Comparison of ENCODE assay signal across 22 mouse cellular contexts in the genomic region with DNA sequence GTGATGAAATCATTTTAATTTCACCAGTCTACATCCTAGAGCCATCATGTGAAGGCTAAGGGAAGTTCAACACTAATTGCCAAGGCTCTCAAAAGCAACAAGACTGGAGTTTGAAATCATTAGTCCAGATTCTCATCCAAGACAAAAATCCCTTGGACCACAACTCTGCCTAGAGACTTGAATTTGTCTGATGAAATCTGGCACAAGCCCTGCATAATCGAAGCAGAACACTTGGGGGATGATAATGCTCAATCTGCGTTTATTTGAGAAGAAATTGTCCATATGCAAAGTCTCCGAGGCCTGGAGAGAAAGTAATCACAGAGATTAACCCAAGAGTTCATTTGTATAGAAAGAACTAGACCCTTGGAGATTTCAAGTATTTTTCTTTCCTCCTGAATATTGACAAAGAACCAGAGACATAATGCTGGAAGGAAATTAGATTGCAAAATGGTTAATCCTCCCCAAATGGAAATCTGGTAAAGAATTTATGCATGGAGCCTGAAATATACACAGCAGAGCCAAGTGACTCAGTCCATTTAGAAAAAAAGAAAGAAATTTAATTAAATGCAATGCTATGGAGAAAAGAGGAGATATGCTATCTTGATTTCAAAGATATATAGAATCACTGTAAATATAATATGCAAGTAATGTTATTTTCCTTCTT.
DNase-seq lines count a peak whose midpoint lies in the region; ATAC-seq lines count a peak whose summit lies in the region.
"Had no signal": no experiment of that assay in that cellular context is flagged by ENCODE, and none has a peak within 500 bp of the region (broad histone marks: within the 10 kb centered on the region; RNA-seq: fewer than 3 reads in every experiment).

No protein-coding gene starts in this region.

- H3K4me3 ChIP-seq in embryonic facial prominence, embryonic 14.5 days (ENCODE audit: low read depth, low read length) = no peak overlapping the region
- H3K4me3 ChIP-seq in embryonic facial prominence, embryonic 10.5 days = no peak overlapping the region
- H3K4me3 ChIP-seq in forebrain, embryonic 16.5 days (replicated peaks; ENCODE audit: low read length) = no peak overlapping the region
- H3K4me3 ChIP-seq: heart, adult 2 months; hindbrain, embryonic 15.5 days; lung, embryonic 15.5 days had no signal

- 48% methylated on average over 3 of the region's 3 CpGs for WGBS in embryonic facial prominence, embryonic 14.5 days
- WGBS in embryonic facial prominence, embryonic 10.5 days = 77% methylated on average over 3 of the region's 3 CpGs
- 14% methylated on average over 3 of the region's 3 CpGs for WGBS in forebrain, embryonic 16.5 days

- H3K9me3 ChIP-seq in embryonic facial prominence, embryonic 14.5 days (ENCODE audit: control insufficient read depth, low read length) = no peaks in the 10 kb centered on the region
- H3K9me3 ChIP-seq in embryonic facial prominence, embryonic 10.5 days = no peaks in the 10 kb centered on the region
- H3K9me3 ChIP-seq in forebrain, embryonic 16.5 days (ENCODE audit: control insufficient read depth, low read length) = no peaks in the 10 kb centered on the region
- H3K9me3 ChIP-seq: hindbrain, embryonic 15.5 days; lung, embryonic 15.5 days had no signal

- no peaks in the 10 kb centered on the region for H3K27me3 ChIP-seq in embryonic facial prominence, embryonic 14.5 days (replicated peaks; ENCODE audit: control insufficient read depth, insufficient read depth, low read length)
- H3K27me3 ChIP-seq in embryonic facial prominence, embryonic 10.5 days (replicated peaks; ENCODE audit: low read depth, poor library complexity, severe bottlenecking) = no peaks in the 10 kb centered on the region
- H3K27me3 ChIP-seq in forebrain, embryonic 16.5 days (replicated peaks; ENCODE audit: control insufficient read depth, insufficient read depth, low read length) = no peaks in the 10 kb centered on the region
- H3K27me3 ChIP-seq: hindbrain, embryonic 15.5 days; lung, embryonic 15.5 days; Patski had no signal

- H3K4me1 ChIP-seq in embryonic facial prominence, embryonic 14.5 days (ENCODE audit: control insufficient read depth, insufficient read depth, low read length) = no peaks in the 10 kb centered on the region
- H3K4me1 ChIP-seq in embryonic facial prominence, embryonic 10.5 days = no peaks in the 10 kb centered on the region
- peaks cover 3% of the 10 kb centered on the region for H3K4me1 ChIP-seq in forebrain, embryonic 16.5 days (replicated peaks; ENCODE audit: control insufficient read depth, insufficient read depth, low read length)
- H3K4me1 ChIP-seq: hindbrain, embryonic 15.5 days; lung, embryonic 15.5 days had no signal

- H3K27ac ChIP-seq in embryonic facial prominence, embryonic 14.5 days (replicated peaks; ENCODE audit: low read depth, low read length) = no peak overlapping the region
- no peak overlapping the region for H3K27ac ChIP-seq in embryonic facial prominence, embryonic 10.5 days (replicated peaks)
- peak overlapping the region; percentile 33 for H3K27ac ChIP-seq in forebrain, embryonic 16.5 days (ENCODE audit: low read length)
- H3K27ac ChIP-seq: heart, adult 2 months; hindbrain, embryonic 15.5 days; liver, embryonic 14.5 days; lung, embryonic 15.5 days; macrophage had no signal

- H3K9ac ChIP-seq in embryonic facial prominence, embryonic 14.5 days (ENCODE audit: low read depth, low read length) = no peak overlapping the region
- H3K9ac ChIP-seq in forebrain, embryonic 16.5 days (replicated peaks; ENCODE audit: low read depth, low read length) = no peak overlapping the region
- H3K9ac ChIP-seq: hindbrain, embryonic 15.5 days; liver, embryonic 14.5 days; lung, embryonic 15.5 days had no signal

- peak; percentile 90 for DNase-seq in embryonic facial prominence, embryonic 14.5 days (ENCODE audit: low spot score)
- no peak for DNase-seq in embryonic facial prominence, embryonic 10.5 days (ENCODE audit: low spot score)
- DNase-seq in layer of hippocampus, adult 8-10 months (ENCODE audit: low spot score in 2 of 2) = peak; percentile 23 to 25
- no peak for DNase-seq in layer of hippocampus, postnatal 10 days (ENCODE audit: low spot score in 2 of 2)
- DNase-seq in brain, adult 2 months (ENCODE audit: low read depth, low spot score) = peak; percentile 26
- no peak for DNase-seq in kidney, adult 11 months
- DNase-seq: adrenal gland, postnatal 10 days; cerebellum, adult 11-12 months; cerebellum, postnatal 36 days; gastrocnemius, postnatal 14 days; heart, adult 2 months; heart, postnatal 36 days; retina, postnatal 1 day; thymus, postnatal 14 days had no signal

- peak; percentile 57; the same call in 1 of the 2 replicates for ATAC-seq in embryonic facial prominence, embryonic 14.5 days (ENCODE audit: low read depth)
- peak; percentile 87 for ATAC-seq in forebrain, embryonic 16.5 days
- ATAC-seq: CD4-positive, CD25-positive, alpha-beta regulatory T cell, adult 4 months; intestine, embryonic 16.5 days; Patski had no signal

- no peaks in the 10 kb centered on the region for H3K36me3 ChIP-seq in embryonic facial prominence, embryonic 14.5 days (ENCODE audit: control insufficient read depth, insufficient read depth, low read length)
- H3K36me3 ChIP-seq in embryonic facial prominence, embryonic 10.5 days (replicated peaks) = no peaks in the 10 kb centered on the region
- no peaks in the 10 kb centered on the region for H3K36me3 ChIP-seq in forebrain, embryonic 16.5 days (ENCODE audit: control insufficient read depth, insufficient read depth)
- H3K36me3 ChIP-seq: hindbrain, embryonic 15.5 days; lung, embryonic 15.5 days had no signal

- H3K4me2 ChIP-seq in embryonic facial prominence, embryonic 14.5 days (ENCODE audit: low read depth, low read length) = no peak overlapping the region
- H3K4me2 ChIP-seq in forebrain, embryonic 16.5 days (ENCODE audit: low read length) = no peak overlapping the region
- H3K4me2 ChIP-seq: hindbrain, embryonic 15.5 days; lung, embryonic 15.5 days had no signal

Comparison
In these comparisons a context has a peak if more than half of its experiments do, and no peak if none do; other contexts are left out.
1. DNase-seq: peak in embryonic facial prominence, embryonic 14.5 days (single experiment), layer of hippocampus, adult 8-10 months (2 of 2) and brain, adult 2 months (single experiment); none in embryonic facial prominence, embryonic 10.5 days (single experiment), layer of hippocampus, postnatal 10 days (0 of 2) and kidney, adult 11 months (single experiment).